Mouse (Mus musculus) heart, adult 9 months (tissue): ENCODE results near the gene Clstn2.

Source experiments
- DNase-seq, 2 experiments: peaks; one replicate each; pipeline ENCODE4 v3.0.0; 2022; ENCODE audit warnings: low spot score in 2 of 2

The Clstn2 gene

GRCm38 (mm10) chr9:97950378-97951006, 82.5 kb downstream of the Clstn2 start:
- DNase-seq = no peak

DNA sequence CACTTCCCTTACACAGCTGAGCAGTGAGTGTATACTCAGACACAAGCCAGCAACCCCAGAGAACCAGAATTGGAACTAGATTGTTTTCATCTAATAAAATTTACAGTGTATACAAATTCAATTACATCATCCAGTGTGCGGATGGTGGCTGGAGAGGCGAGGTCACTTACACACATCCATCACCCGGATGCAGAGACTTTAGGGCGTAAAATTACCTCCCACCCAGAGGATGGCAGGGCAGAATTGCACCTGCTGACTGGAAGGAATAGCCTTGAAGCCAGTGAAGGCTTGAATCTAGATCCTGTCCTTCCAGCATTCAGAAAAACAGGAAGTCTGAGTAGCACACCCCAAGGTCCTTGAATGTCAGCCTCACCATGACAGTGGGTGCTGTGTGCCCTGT, 113.7 kb downstream of the Clstn2 start:
- no peak for DNase-seq

DNA sequence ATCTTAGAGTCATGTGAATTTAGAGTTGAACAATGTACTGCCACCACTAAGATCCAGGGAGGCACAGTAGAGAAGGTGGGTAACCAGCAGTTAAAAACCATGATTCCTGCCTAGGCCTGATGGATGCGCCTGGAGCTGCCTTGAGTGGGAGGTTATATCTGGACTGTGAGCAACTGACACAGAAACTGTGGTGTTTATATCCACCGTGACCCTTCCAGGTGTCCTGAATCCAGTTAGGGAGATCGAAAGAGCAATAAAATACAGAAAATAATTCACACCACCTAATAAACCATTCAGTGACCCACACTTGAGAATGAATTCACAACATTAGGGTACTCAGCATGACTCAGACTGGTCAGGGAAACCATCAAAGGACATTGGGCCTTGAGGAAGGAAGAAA, 141.6 kb downstream of the Clstn2 start:
- DNase-seq = no peak

DNA sequence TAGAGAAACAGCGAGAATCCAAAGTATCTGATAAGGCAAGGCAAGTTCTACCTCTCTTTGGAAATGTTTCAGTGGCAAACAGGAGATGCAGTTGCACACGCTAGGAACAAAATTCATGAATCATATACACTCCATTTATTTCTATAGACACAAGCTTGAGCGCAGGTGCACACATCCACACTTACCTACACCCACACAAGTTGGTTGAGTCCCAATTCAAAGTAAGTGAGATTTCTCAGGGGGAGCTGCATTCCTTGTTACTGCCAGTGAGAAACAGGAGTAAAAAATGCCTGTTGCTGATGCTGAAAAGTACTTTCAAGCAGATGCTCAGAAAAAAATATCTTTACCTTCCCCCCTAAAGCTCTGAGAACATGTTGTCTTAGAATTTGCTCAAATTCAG, 149.6 kb downstream of the Clstn2 start:
- no peak for DNase-seq

GRCm38 (mm10) chr9:97867013-97867700, 165.8 kb downstream of the Clstn2 start:
- no peak for DNase-seq

DNA sequence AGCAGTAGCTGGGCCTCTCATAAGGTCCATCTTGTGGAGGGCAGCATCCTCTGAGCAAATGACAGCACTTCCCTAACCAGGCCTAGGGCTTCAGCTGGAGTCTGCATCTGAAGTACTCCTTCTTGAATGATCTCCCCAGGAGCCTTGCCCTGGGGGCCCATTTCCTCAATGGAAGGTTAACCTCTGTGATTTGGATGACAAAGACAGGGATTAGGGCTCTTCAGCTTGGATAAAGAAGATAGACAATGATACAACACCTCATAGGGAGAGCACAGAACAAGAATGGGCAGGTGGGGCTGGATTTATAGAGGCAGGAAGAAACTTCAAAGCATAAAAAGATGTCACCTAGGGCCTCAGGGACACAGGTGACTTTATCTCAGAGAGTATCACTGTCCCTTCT, 180.1 kb downstream of the Clstn2 start:
- DNase-seq = no peak

DNA sequence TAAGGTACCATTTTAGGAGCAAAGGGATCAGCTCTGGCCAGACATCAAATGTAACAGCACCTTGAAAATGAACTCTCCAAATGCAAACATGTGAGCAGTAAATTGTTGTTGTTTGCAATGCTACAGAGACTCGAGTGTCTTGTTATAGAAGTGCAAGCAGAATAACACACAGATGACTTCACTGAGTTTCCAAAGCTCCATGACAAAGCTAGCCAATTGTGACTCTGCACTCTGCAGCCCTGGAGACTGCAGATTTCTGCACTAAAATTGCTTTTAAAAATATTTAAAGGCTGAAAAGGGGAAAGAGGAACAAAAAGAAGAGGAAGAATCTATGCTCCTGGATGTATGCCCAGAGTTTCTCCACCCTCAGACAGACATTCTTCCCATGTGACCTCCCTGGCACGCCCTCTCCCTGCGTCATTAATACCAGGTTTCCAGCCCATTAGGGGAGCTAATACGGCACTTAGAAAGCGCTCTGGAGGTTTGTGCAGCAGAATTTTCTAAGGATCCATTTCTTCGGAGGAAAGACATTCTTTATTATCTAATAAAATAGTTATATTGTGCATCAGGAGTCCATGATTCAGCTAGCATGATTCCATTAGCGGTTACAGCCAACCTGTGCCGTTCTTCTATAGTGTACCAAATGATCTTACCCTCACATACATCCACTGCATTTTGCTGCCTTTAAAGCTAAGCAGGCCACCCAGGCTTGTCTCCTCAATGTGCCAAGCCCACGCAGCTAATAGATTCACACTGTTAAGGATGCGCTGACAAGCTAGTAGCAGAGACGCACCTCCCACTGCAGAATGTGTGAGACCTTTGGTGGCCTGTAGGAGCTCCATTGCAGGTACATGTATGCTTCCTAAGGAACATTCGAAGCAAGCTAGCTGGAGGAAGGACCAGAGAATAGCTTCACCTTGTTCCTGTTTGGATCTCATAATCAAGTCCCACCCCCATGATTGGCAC, 184.8 kb downstream of the Clstn2 start:
- peak in 1 of 2 experiments; percentile 6 for DNase-seq

GRCm38 (mm10) chr9:97842054-97842453, 190.9 kb downstream of the Clstn2 start:
- no peak for DNase-seq

DNA sequence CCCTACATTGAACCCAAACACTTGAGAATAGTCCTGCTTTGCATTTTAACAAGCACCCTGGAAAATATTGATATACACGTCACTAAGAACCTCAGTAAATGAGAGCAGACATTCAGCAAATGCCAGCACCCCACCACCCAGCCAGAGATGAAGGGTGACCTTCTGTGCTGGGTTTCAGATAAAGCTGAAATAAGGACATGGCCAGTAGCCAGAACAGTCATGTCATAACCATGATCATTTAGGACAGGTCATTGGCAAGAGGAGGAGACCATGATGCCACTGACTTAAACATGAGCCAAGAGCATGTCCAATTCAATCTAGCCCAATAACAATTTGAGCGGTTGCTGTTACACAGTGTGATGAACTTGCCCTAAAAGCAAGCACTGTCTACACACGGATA, 201.8 kb downstream of the Clstn2 start:
- no peak for DNase-seq

DNA sequence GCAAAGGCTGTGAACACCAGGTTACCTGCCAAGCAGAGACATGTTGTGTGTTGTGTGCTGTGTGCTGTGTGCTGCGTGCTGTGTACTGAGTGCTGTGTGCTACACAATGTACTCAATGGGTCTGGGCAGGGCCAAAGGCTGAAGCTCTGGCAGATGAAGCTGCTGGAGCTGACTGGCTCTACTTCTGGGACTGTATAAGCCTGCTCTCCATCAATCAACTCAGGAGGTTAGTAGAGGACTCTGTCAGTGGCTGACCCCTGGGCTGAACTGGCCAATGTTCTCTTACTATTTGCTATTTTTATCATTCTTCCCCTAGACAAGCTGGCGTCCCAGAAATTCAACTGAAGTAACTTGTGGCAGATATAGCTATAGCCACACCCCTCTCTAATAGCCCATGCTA, 203.1 kb downstream of the Clstn2 start:
- peak; percentile 7 to 27 for DNase-seq

- DNase-seq = no peak
These were observed 205.3 kb downstream of the Clstn2 start for GRCm38 (mm10) chr9:97827689-97828088.

- no peak for DNase-seq
These were observed 206.7 kb downstream of the Clstn2 start for GRCm38 (mm10) chr9:97826077-97826947.

- DNase-seq = no peak
These were observed 215.9 kb downstream of the Clstn2 start for GRCm38 (mm10) chr9:97817116-97817515.

DNA sequence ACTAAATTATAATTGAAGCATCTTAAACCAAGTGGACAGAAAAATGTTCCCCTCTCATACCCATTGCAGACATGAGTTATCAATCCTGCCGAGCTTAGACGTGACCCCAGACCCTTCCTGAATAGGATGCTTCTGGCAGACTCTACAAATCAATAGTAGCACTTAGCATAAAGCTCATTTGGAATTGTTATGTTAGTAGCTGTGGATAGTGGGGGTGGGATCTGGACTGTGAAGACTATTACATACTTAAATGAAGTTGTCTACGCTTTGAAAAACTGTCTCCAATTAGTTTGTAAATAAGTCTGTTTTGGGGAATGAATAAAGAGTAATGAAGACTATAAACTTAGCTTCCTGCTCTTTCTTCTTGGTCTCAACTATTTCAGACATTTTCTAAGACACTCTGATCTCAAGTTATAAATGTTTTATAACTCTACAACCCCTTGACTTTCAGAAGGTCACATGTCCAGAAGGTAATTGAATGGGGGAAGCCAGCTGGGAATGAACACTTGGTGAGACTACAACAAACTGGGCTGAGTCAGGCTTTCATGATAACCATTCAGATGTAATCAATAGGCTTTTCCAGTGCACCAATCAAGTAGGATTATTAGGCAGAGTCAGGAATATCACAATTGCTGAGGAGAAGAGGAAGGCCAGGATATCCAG, 216.7 kb downstream of the Clstn2 start:
- no peak for DNase-seq

DNA sequence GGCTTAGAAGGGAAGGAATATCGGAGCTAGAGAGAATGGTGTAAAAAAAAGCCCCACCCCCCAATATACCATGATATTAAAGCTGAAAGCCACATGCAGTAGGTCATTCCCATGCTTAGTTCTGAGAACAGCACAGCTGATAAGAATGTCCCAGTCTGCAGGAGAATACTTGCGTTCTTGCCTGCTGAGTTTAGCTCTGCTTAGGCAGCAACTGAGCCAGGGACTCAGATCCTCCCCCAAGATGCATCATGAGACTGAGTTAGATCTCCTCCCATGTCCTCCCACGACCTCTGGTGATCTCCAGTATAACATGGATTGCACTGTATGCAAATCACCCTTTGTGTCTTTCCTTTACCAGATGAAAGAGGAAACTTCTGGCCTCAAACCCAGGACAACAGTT, 219.8 kb downstream of the Clstn2 start:
- peak; percentile 42 for DNase-seq

- no peak for DNase-seq
These were observed 225.9 kb downstream of the Clstn2 start for GRCm38 (mm10) chr9:97807031-97807430.

- DNase-seq = no peak
These were observed 239.3 kb downstream of the Clstn2 start for GRCm38 (mm10) chr9:97793661-97794060.

- DNase-seq = no peak
These were observed 244.8 kb downstream of the Clstn2 start for GRCm38 (mm10) chr9:97788151-97788670.

DNA sequence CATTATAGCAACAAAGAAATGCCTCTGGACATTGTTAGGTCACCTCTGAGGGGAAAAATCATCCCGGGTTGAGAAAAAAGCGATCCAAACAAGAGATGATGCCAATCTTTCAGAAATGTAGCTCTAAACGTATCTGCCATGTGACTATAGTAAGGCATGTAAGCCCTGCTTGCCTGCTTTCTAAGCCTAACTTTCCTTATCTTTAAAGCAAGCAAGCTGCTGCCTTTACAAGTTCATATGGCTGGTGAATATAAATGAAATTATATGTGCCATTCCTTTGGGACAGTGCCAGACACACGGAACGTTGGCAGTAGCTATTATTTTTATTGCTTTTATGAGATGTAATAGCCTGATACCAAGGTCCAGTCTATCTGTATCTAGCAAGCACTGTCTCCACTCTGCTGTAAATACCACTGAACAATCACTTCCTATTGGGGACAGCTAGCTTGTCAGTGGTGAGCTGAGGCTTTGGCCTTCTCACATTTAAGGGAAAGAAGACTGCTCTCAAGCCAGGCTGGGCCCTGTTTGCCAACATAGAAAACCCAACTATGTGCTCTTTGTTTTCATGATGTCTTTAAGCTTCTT, 252.9 kb downstream of the Clstn2 start:
- DNase-seq = no peak

DNA sequence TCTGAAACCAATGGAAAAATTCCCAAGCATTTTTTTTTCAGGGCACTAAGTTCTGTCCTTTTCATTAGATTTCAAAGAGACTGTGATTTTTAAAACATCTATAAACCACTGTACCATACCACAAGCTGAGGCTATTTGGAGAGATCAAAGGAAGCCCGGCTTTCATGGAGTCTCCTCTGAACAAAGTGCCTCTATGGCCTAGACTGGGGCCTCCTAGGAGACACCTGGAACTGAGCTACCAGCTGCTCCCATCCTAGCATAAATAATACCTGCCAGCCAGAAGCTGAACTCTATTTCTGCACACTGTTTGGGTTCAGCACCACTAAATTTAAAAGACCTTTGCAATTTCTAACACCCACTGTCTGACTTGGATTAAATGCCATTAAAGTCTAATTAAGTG, 257.2 kb downstream of the Clstn2 start:
- no peak for DNase-seq
